Mouse (Mus musculus): ENCODE data around the gene Slc23a4.

Gene Slc23a4

GRCm38 (mm10) chr6:34955862-34956241 is 32.4 kb downstream of the Slc23a4 start:
- DNase-seq (ENCODE audit: low spot score in 2 of 2): no peak

GRCm38 (mm10) chr6:34954926-34955861 is 33.0 kb downstream of the Slc23a4 start:
- peak in 1 of 2 experiments; percentile 67 for DNase-seq (ENCODE audit: low spot score in 2 of 2)

GRCm38 (mm10) chr6:34951956-34952667 is 36.1 kb downstream of the Slc23a4 start:
- DNase-seq (ENCODE audit: low spot score in 2 of 2): peak in 1 of 2 experiments; percentile 58

- DNase-seq (ENCODE audit: low spot score in 2 of 2): no peak
These were observed 36.7 kb downstream of the Slc23a4 start for GRCm38 (mm10) chr6:34951518-34951917.

GRCm38 (mm10) chr6:34948461-34948860 is 39.7 kb downstream of the Slc23a4 start:
- peak in 1 of 2 experiments; percentile 16 for DNase-seq (ENCODE audit: low spot score in 2 of 2)

- DNase-seq (ENCODE audit: low spot score in 2 of 2): peak in 1 of 2 experiments; percentile 35
These were observed 41.6 kb downstream of the Slc23a4 start for GRCm38 (mm10) chr6:34946486-34947079.

- no peak for DNase-seq (ENCODE audit: low spot score in 2 of 2)
These were observed 44.7 kb downstream of the Slc23a4 start for GRCm38 (mm10) chr6:34943499-34943898.

GRCm38 (mm10) chr6:34942446-34942845 is 45.8 kb downstream of the Slc23a4 start:
- DNase-seq (ENCODE audit: low spot score in 2 of 2): peak; percentile 74 to 83

- DNase-seq (ENCODE audit: low spot score in 2 of 2): no peak
These were observed 46.7 kb downstream of the Slc23a4 start for GRCm38 (mm10) chr6:34941496-34941895.

- no peak for DNase-seq (ENCODE audit: low spot score in 2 of 2)
These were observed 48.8 kb downstream of the Slc23a4 start for GRCm38 (mm10) chr6:34939451-34939850.

GRCm38 (mm10) chr6:34938929-34939325 is 49.3 kb downstream of the Slc23a4 start:
- no peak for DNase-seq (ENCODE audit: low spot score in 2 of 2)

GRCm38 (mm10) chr6:34938280-34938928 is 49.8 kb downstream of the Slc23a4 start:
- no peak for DNase-seq (ENCODE audit: low spot score in 2 of 2)

GRCm38 (mm10) chr6:34936743-34937142 is 51.5 kb downstream of the Slc23a4 start:
- DNase-seq (ENCODE audit: low spot score in 2 of 2): no peak

GRCm38 (mm10) chr6:34932633-34933032 is 55.6 kb downstream of the Slc23a4 start:
- DNase-seq (ENCODE audit: low spot score in 2 of 2): no peak

- no peak for DNase-seq (ENCODE audit: low spot score in 2 of 2)
These were observed 60.6 kb downstream of the Slc23a4 start for GRCm38 (mm10) chr6:34927594-34927993.

- peak; percentile 54 to 77 for DNase-seq (ENCODE audit: low spot score in 2 of 2)
These were observed 61.0 kb downstream of the Slc23a4 start for GRCm38 (mm10) chr6:34927156-34927555.

- no peak for DNase-seq (ENCODE audit: low spot score in 2 of 2)
These were observed 66.3 kb downstream of the Slc23a4 start for GRCm38 (mm10) chr6:34921941-34922340.

- no peak for DNase-seq (ENCODE audit: low spot score in 2 of 2)
These were observed 67.6 kb downstream of the Slc23a4 start for GRCm38 (mm10) chr6:34920631-34921030.

GRCm38 (mm10) chr6:34919956-34920355 is 68.2 kb downstream of the Slc23a4 start, which contains the start of gene Stra8:
TSS of gene Stra8 (plus strand) at chr6:34920163.
- no peak for DNase-seq (ENCODE audit: low spot score in 2 of 2)

GRCm38 (mm10) chr6:34919146-34919545 is 69.1 kb downstream of the Slc23a4 start:
- DNase-seq (ENCODE audit: low spot score in 2 of 2): no peak

- no peak for DNase-seq (ENCODE audit: low spot score in 2 of 2)
These were observed 73.7 kb downstream of the Slc23a4 start for GRCm38 (mm10) chr6:34914462-34914861.
